ENCODE assay signal across 32 mouse cellular contexts in genomic region chr5:115060977-115061376, GRCm38 (mm10). TPM values are rescaled to one million over a fixed set of nuclear protein-coding genes. Genes with fewer than 3 reads are reported as not detected.
"Had no signal": no experiment of that assay in that cellular context is flagged by ENCODE, and none has a peak within 500 bp of the region (broad histone marks: within the 10 kb centered on the region; RNA-seq: fewer than 3 reads in every experiment).

No protein-coding gene starts in this region.

- H3K4me3 ChIP-seq: heart, embryonic 10.5 days; heart, embryonic 12.5 days; hindbrain, embryonic 10.5 days; hindbrain, embryonic 12.5 days; intestine, embryonic 15.5 days; layer of hippocampus, adult 2 months; left cerebral cortex, adult 2 months; limb, embryonic 13.5 days; limb, embryonic 15.5 days had no signal

- H3K36me3 ChIP-seq: intestine, embryonic 15.5 days had no signal

- H3K9me3 ChIP-seq: heart, embryonic 10.5 days; heart, embryonic 12.5 days; hindbrain, embryonic 10.5 days; hindbrain, embryonic 12.5 days; intestine, embryonic 15.5 days; limb, embryonic 13.5 days; limb, embryonic 15.5 days had no signal

- H3K9ac ChIP-seq: forebrain, postnatal 0 days; heart, embryonic 12.5 days; hindbrain, embryonic 12.5 days; hindbrain, embryonic 14.5 days; intestine, embryonic 15.5 days; limb, embryonic 13.5 days; limb, embryonic 15.5 days had no signal

- DNase-seq: forebrain, postnatal 0 days; gastrocnemius, postnatal 14 days; heart, adult 18-20 months; heart, postnatal 10 days; heart, postnatal 4 days; kidney, adult 18-20 months; kidney, adult 8-10 months; kidney, postnatal 10 days; kidney, postnatal 25 days; kidney, postnatal 4 days; left cerebral cortex, postnatal 4 days had no signal

- H3K27me3 ChIP-seq: heart, embryonic 12.5 days; hindbrain, embryonic 12.5 days; intestine, embryonic 15.5 days; limb, embryonic 13.5 days; limb, embryonic 15.5 days had no signal

- H3K4me1 ChIP-seq: hindbrain, embryonic 12.5 days; limb, embryonic 13.5 days had no signal

- ATAC-seq: forebrain, postnatal 0 days; hindbrain, embryonic 16.5 days; inflammation-experienced regulatory T-cells, adult 6 months; intestine, embryonic 15.5 days; intestine, postnatal 0 days had no signal

- H3K27ac ChIP-seq: heart, embryonic 10.5 days; hindbrain, embryonic 10.5 days; hindbrain, embryonic 12.5 days; hindbrain, embryonic 14.5 days; intestine, embryonic 15.5 days; layer of hippocampus, adult 2 months; left cerebral cortex, adult 2 months; limb, embryonic 13.5 days; limb, embryonic 15.5 days had no signal

- H3K4me2 ChIP-seq: heart, embryonic 12.5 days; hindbrain, embryonic 12.5 days; hindbrain, embryonic 14.5 days; intestine, embryonic 15.5 days; limb, embryonic 13.5 days; limb, embryonic 15.5 days had no signal

RNA-seq across cellular contexts. Expression of gene Gm10401, which starts 37.1 kb away (rescaled TPM):
- total RNA-seq: forebrain, postnatal 0 days; gastrocnemius, adult 18-20 months; gastrocnemius, adult 8-10 months; gastrocnemius, postnatal 14 days; gastrocnemius, postnatal 4 days; heart, adult 18-20 months; heart, adult 8-10 months; heart, postnatal 10 days; heart, postnatal 25 days; heart, postnatal 4 days; layer of hippocampus, adult 2 months; layer of hippocampus, postnatal 10 days; layer of hippocampus, postnatal 25 days; left cerebral cortex, adult 2 months; left cerebral cortex, postnatal 14 days; left cerebral cortex, postnatal 4 days had no signal
